Mouse (Mus musculus): Measurements from ENCODE around the gene Dmbx1. TPM values are rescaled to one million over a fixed set of nuclear protein-coding genes. Genes with fewer than 3 reads are reported as not detected.
A peak's percentile ranks its signal among the peaks of the same experiment; 100 is the strongest.

Dmbx1 gene
- polyA plus RNA-seq, 1 experiment from 2014 or later, result not detected

GRCm38 (mm10) chr4:115962671-115963412 is 23.1 kb upstream of the Dmbx1 start:
- DNase-seq (ENCODE audit: low spot score), result no peak
- no peaks in the 10 kb centered on the region for H3K9me3 ChIP-seq
- WGBS, result under 1% methylated on average over 79 of the region's 79 CpGs

GRCm38 (mm10) chr4:115961991-115962390 is 22.3 kb upstream of the Dmbx1 start:
- 12% methylated on average over 7 of the region's 7 CpGs for WGBS
- Histone ChIP-seq H3K4me1 (peaks cover 23% of the 10 kb centered on the region), H3K36me3 (no peaks in the 10 kb centered on the region)

More at GRCm38 (mm10) chr4:115962671-115963412, 23.1 kb upstream of the Dmbx1 start:
- Histone ChIP-seq H3K27ac (peak overlapping the region; percentile 75), H3K36me3 (no peaks in the 10 kb centered on the region), H3K27me3 (ENCODE audit: insufficient read depth, poor library complexity, severe bottlenecking) (peaks cover 99% of the 10 kb centered on the region), H3K4me1 (peaks cover 23% of the 10 kb centered on the region), H3K4me3 (peak overlapping the region; percentile 75)

GRCm38 (mm10) chr4:115959546-115959945 is 19.8 kb upstream of the Dmbx1 start:
- H3K4me3 ChIP-seq, result no peak overlapping the region
- H3K36me3 ChIP-seq, result no peaks in the 10 kb centered on the region
- no peak for DNase-seq (ENCODE audit: low spot score)

More at GRCm38 (mm10) chr4:115961991-115962390, 22.3 kb upstream of the Dmbx1 start:
- Histone ChIP-seq H3K4me3 (peak overlapping the region; percentile 75; the same call in 1 of the 2 replicates), H3K9me3 (no peaks in the 10 kb centered on the region), H3K27me3 (ENCODE audit: insufficient read depth, poor library complexity, severe bottlenecking) (peaks cover 99% of the 10 kb centered on the region), H3K27ac (no peak overlapping the region)
- DNase-seq (ENCODE audit: low spot score), result no peak

GRCm38 (mm10) chr4:115955494-115955775 is 15.7 kb upstream of the Dmbx1 start:
- Histone ChIP-seq H3K27me3 (ENCODE audit: insufficient read depth, poor library complexity, severe bottlenecking) (peaks cover 99% of the 10 kb centered on the region), H3K4me1 (peaks cover 6% of the 10 kb centered on the region), H3K27ac (no peak overlapping the region), H3K9me3 (no peaks in the 10 kb centered on the region), H3K4me3 (peak overlapping the region; percentile 27; the same call in 1 of the 2 replicates), H3K36me3 (no peaks in the 10 kb centered on the region)
- 6% methylated on average over 3 of the region's 3 CpGs for WGBS
- no peak for DNase-seq (ENCODE audit: low spot score)

More at GRCm38 (mm10) chr4:115959546-115959945, 19.8 kb upstream of the Dmbx1 start:
- peaks cover 99% of the 10 kb centered on the region for H3K27me3 ChIP-seq (ENCODE audit: insufficient read depth, poor library complexity, severe bottlenecking)
- no peak overlapping the region for H3K27ac ChIP-seq
- H3K9me3 ChIP-seq, result no peaks in the 10 kb centered on the region
- peaks cover 26% of the 10 kb centered on the region for H3K4me1 ChIP-seq

- Histone ChIP-seq H3K36me3 (no peaks in the 10 kb centered on the region), H3K27ac (no peak overlapping the region), H3K4me3 (peak overlapping the region; percentile 27), H3K9me3 (no peaks in the 10 kb centered on the region), H3K27me3 (ENCODE audit: insufficient read depth, poor library complexity, severe bottlenecking) (peaks cover 99% of the 10 kb centered on the region), H3K4me1 (peaks cover 6% of the 10 kb centered on the region)
- 2% methylated on average over 19 of the region's 19 CpGs for WGBS
- DNase-seq (ENCODE audit: low spot score), result no peak
Measured at GRCm38 (mm10) chr4:115954656-115955493, 15.1 kb upstream of the Dmbx1 start.

- DNase-seq (ENCODE audit: low spot score), result no peak
- peaks cover 99% of the 10 kb centered on the region for H3K27me3 ChIP-seq (ENCODE audit: insufficient read depth, poor library complexity, severe bottlenecking)
- H3K4me1 ChIP-seq, result peaks cover 6% of the 10 kb centered on the region
- H3K4me3 ChIP-seq, result no peak overlapping the region
- no peaks in the 10 kb centered on the region for H3K36me3 ChIP-seq
- H3K9me3 ChIP-seq, result no peaks in the 10 kb centered on the region
- H3K27ac ChIP-seq, result no peak overlapping the region
- 46% methylated on average over 5 of the region's 5 CpGs for WGBS
Measured at GRCm38 (mm10) chr4:115953559-115953958, 13.8 kb upstream of the Dmbx1 start.

GRCm38 (mm10) chr4:115952758-115953157 is 13.0 kb upstream of the Dmbx1 start:
- Histone ChIP-seq H3K27me3 (ENCODE audit: insufficient read depth, poor library complexity, severe bottlenecking) (peaks cover 100% of the 10 kb centered on the region), H3K9me3 (no peaks in the 10 kb centered on the region), H3K4me1 (peaks cover 6% of the 10 kb centered on the region), H3K4me3 (no peak overlapping the region), H3K27ac (no peak overlapping the region), H3K36me3 (no peaks in the 10 kb centered on the region)
- DNase-seq (ENCODE audit: low spot score), result no peak
- 14% methylated on average over 6 of the region's 6 CpGs for WGBS

- Histone ChIP-seq H3K27ac (no peak overlapping the region), H3K4me3 (peak overlapping the region; percentile 43), H3K9me3 (no peaks in the 10 kb centered on the region), H3K36me3 (no peaks in the 10 kb centered on the region), H3K27me3 (ENCODE audit: insufficient read depth, poor library complexity, severe bottlenecking) (peaks cover 100% of the 10 kb centered on the region), H3K4me1 (peaks cover 18% of the 10 kb centered on the region)
- no peak for DNase-seq (ENCODE audit: low spot score)
- under 1% methylated on average over 41 of the region's 41 CpGs for WGBS
Measured at GRCm38 (mm10) chr4:115943669-115944314, 4.1 kb upstream of the Dmbx1 start.

- WGBS, result 4% methylated on average over 9 of the region's 9 CpGs
- H3K36me3 ChIP-seq, result no peaks in the 10 kb centered on the region
- peaks cover 24% of the 10 kb centered on the region for H3K4me1 ChIP-seq
- H3K4me3 ChIP-seq, result no peak overlapping the region
- peaks cover 100% of the 10 kb centered on the region for H3K27me3 ChIP-seq (ENCODE audit: insufficient read depth, poor library complexity, severe bottlenecking)
- no peak overlapping the region for H3K27ac ChIP-seq
- no peaks in the 10 kb centered on the region for H3K9me3 ChIP-seq
- DNase-seq (ENCODE audit: low spot score), result no peak
Measured at GRCm38 (mm10) chr4:115941242-115941820, 1.6 kb upstream of the Dmbx1 start.

GRCm38 (mm10) chr4:115940681-115941080 is 955 bp upstream of the Dmbx1 start:
- no peaks in the 10 kb centered on the region for H3K36me3 ChIP-seq
- no peak for DNase-seq (ENCODE audit: low spot score)
- no peak overlapping the region for H3K27ac ChIP-seq
- 4% methylated on average over 3 of the region's 3 CpGs for WGBS
- H3K27me3 ChIP-seq (ENCODE audit: insufficient read depth, poor library complexity, severe bottlenecking), result peaks cover 100% of the 10 kb centered on the region
- no peaks in the 10 kb centered on the region for H3K9me3 ChIP-seq
- H3K4me3 ChIP-seq, result no peak overlapping the region
- H3K4me1 ChIP-seq, result peaks cover 30% of the 10 kb centered on the region

- Histone ChIP-seq H3K9me3 (no peaks in the 10 kb centered on the region), H3K36me3 (no peaks in the 10 kb centered on the region), H3K4me3 (0 out of 2 replicates have a peak overlapping the region, but pooled peaks have one; percentile 59), H3K4me1 (peaks cover 24% of the 10 kb centered on the region), H3K27ac (no peak overlapping the region), H3K27me3 (ENCODE audit: insufficient read depth, poor library complexity, severe bottlenecking) (peaks cover 100% of the 10 kb centered on the region)
- WGBS, result under 1% methylated on average over 37 of the region's 37 CpGs
- no peak for DNase-seq (ENCODE audit: low spot score)
Measured at GRCm38 (mm10) chr4:115938276-115939160, 1.2 kb downstream of the Dmbx1 start.

Data from heart, embryonic 10.5 days (tissue).